Mouse (Mus musculus) lung, postnatal 4 days (tissue): Measurements from ENCODE around the gene Gzmm.

ENCODE experiments used
- DNase-seq, 2 experiments: peaks; one replicate each; pipeline ENCODE4 v3.0.0; 2021

Gzmm gene

DNA sequence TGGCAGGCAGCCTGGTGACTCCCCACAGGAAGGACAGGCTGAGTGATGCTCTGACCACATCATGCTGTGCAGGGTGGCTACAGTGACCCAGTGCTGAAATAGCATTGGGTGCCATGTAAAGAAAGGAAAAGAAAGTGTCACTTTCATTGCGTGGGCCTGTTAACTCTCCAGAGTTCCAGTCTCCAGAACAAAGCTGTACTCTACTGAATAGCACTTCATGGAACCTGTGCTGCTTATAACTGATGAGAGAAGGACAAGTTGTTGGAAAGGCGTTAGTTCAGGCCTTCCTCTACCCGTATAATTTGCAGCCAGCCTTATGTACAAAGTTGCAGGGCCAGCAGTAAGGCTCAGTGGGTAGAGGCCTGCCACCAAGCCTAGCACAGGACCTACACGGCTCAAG lies at the start of gene Gzmm:
Gzmm (plus strand) TSS at position 301 of the 400 bp plus-strand sequence.
- no peak for DNase-seq

DNA sequence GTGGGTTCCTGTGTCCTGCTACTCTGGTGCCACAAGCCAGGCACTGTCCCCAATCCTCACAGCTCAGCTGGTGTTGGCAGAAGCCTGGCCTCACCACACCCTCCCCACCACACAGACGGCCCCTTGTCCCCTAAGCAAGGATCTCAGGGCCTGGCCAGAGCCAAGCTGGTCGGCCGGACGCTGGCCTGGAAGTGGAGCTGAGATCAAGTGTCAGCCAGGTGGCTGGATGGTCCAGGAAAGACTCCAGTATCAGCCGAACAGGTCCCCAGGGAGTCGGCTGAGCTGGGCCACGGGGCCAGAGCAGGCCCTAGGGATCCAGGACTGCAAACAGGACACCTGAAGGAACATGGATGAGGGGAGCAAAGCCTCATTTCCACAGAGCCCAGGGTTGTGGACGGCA lies 43.1 kb upstream of the Gzmm start, which contains the start of gene Odf3l2:
Odf3l2 (minus strand) TSS at position 28 of the 400 bp plus-strand sequence.
- DNase-seq, result no peak

DNA sequence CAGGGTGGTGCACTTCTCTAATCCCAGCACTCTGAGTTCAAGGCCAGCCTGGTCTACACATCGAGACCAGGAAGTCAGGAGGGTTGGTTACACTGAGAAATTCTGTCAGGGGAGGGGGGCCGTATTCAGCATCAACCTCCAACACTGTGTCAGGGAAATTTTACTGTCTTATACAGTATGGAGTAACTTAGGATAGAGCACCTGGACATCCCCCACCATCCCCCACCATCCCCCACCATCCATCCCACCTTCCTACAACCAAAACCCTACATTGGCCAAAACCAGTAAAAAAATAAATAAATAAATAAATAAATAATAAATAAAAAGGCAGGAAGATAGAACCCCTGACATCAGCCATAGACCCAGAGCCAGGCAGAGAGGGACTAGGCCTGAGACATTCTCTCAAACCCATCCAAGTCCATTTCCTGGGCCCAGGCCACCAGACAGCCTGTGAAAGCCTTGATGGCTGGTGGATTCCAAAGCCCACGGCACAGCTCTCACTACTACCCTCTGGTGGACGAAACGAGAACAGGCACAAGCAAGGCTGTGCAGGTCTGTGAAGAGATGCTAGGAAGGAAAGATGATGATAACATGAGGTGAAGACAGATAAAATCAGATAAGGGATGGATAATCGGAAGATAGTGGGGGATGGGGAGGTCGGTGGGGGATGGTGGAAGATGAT lies 39.6 kb upstream of the Gzmm start:
- DNase-seq, result peak; percentile 49 to 75

DNA sequence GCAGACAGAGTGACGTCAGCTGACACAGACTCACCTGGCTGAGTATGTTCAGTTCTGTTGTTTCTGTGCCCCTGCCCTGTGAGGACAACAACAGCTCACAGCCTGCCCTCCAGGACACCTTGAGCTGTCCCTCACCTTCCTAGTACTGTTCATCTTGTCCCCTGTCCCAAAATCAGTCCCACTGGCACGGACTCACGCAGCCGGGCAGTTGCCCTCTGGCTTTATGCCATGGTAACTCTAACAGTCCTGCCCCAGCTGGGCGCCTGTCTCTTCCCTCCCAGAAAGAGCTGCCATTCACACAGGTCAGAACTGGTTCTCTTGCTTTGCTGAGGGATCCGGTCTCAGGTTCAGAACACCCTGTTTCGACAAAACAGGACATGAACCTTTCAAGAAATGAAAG lies 36.0 kb upstream of the Gzmm start:
- DNase-seq, result no peak

DNA sequence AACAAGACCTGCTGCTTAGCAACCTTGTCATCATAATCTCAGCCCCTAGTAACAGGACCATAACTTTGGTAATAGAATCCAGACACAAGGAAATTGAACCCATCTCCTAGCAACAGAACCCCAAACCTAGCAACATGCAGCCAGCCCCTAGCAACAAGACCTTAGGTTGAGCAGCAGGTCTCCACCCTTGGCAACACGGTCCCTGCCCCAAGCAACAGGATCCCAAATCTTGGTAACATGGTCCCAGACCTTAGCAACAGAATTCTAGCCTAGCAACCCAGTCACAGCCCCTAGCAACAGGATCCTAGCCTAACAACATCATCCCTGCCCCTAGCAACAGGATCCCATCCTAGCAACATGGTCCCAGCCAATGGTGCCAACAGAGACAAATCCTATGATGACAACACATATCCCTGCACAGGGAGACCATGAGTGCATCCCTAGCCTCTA lies 33.8 kb upstream of the Gzmm start:
- no peak for DNase-seq

DNA sequence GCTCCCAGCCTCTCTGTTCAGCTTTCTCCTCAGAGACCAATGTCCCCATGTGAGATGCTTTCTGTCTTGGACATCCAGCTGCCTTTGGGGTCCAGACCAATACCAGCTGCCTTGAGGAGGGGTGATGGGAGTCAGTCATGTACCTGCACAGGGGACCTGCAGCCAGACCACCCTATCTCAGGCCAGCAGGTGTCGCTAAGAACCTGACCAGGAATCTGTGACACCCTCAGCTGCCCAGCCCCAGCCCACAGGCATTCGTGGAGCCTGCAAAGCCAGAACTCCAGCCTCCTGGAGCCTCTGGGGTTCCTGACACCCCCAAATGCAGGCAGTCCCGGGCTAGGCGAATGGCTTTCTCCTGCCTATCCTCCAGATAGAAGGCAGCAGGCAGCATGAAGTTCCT lies 30.0 kb upstream of the Gzmm start:
- DNase-seq, result no peak

DNA sequence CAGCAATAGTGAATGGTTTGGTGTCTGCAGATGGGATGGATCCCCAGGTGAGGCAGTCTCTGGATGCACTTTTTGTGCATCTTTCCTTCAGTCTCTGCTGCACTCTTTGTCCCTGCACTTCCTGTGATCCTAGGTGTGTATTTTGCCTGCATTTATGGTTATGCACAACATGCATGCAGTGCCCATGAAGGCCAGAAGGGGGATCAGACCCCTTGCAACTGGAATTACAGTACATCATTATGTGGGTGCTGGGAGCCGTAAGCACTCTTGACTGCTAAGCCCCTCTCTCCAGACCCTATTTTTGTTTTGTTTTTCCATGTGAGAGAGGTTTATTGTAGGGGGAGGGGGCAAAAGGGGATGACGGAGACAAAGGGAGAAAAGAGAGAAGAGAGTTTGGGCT lies 28.5 kb upstream of the Gzmm start:
- DNase-seq, result no peak

DNA sequence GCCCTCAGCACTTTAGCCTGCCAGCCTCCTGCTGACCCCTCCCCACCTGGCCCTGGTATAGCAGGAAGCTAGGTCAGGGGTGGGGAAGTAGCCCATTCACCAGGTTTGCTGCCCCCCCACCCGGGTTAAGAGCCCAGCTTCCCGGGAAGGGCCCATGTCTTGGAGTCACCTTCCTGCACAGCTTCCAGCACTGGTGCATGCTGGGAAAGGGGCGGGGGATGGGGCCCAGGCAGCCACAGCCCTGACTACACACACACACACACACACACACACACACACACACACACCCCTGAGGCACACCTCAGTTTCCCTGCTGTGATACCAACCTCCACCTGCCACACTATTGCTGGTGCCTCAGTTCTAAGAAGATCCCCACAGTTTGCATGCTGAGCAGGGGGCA lies 27.0 kb upstream of the Gzmm start:
- no peak for DNase-seq

DNA sequence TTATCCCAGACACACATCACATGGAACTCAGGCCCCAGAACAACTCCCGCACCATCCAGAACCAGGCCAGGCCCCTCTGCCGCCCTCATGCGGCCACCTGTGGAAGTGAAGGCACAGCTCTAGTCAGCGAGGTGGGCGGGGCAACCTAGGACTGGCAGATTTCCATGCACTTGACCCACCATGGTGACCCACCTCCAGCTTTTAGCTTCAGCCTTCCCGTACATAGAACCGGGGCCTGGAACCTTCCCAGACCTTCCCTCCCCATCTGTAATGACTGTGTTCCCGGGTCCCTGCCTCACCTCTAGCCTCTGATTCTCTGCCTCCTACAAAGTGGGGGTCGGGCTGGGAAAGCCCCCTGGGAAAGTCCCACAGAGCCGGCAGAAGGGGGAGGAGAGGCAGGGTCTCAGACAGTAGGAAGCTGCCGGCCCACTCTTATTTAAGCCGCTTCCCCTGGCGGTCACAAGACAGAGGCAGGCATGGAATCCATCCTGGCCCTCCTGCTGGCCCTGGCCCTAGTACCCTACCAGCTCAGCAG lies 24.6 kb upstream of the Gzmm start, which contains the start of gene Madcam1:
Madcam1 (plus strand) TSS at position 429 of the 535 bp plus-strand sequence.
- DNase-seq, result peak; percentile 65 to 81

DNA sequence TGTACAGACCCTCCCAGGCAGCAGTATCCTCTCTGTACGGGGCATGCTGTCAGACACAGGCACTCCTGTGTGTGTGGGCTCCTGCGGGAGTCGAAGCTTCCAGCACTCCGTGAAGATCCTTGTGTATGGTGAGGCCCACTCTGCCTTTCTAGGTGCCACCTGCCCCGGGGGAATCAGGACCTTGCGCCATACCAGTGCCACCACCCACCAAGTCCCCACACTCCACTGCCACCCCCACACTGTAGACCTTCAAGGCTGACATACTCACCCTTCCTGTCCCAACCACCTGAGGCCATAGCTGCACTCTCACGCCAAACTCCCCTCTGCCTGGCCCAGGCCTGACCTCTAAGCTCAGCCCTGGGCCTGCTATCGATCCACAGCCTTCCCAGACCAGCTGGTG lies 23.8 kb upstream of the Gzmm start:
- DNase-seq, result no peak

DNA sequence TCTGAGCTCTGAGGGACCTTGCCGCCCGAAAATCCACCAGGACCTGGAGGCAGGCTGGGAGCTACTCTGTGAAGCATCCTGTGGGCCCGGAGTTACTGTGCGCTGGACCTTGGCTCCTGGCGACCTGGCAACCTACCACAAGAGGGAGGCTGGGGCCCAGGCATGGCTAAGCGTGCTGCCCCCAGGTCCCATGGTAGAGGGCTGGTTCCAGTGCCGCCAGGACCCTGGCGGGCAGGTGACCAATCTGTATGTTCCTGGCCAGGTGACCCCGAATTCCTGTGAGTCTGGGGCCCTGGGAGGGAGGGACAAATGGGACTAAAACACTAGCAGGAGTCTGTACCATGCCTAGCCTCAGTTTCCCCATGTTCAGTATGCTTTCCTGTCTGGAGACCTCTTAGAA lies 22.3 kb upstream of the Gzmm start:
- DNase-seq, result no peak

DNA sequence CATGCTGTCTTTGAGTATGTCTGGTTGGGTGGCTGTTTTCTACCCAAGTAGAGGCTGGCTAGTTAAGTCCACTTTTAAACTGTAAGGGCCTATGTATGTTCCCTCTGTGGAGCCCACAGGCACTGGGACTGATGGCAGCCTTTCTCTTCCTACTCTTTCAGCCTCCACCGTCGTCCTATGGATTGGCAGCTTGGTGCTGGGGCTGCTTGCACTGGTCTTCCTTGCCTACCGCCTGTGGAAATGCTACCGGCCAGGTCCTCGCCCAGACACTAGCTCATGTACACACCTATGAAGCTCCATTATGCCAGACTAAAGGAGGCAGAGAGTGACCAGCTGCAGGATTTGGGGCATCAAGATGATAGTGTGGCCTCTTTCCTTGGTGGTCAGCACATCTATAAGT lies 20.7 kb upstream of the Gzmm start:
- no peak for DNase-seq

DNA sequence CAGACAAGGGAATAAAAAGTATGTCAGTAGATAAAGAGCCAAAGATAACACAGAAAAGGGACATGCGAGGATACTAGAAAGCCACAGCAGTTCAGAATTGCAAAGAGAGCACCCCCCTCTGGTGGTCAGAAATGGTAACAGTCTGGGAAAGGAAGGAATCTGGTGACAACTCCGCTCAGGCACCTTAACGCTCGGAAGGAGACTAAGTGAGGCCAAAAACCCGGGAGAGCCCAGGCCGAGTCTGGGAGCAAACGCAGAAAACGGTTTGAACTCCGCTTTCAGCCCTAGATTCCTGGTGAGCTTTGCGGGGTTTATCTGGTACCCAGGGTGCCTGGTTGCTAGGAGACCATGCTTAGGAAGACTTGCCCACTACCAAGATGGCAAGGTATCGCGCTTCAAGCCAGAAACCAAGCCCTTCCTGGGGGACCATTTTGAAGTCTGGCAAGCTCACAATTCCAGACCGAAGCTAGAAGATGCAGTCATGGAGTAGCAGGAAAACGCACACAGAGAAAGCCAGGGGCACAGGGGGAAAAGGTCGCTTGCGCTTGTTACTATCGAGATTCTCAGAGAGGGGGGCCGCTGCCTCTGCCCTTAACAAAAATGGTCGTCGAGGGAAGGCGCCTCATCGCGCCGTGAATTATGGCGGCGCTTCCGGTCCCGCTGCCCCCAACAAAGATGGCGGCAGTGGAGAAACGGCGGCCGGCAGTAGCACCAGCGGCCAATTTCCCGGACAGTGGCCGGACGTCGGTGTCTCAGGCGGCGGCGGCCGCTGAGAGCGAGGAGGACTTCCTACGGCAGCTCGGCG lies 19.8 kb upstream of the Gzmm start, which contains the start of gene Tpgs1:
Tpgs1 (plus strand) TSS at position 599 of the 805 bp plus-strand sequence.
- DNase-seq, result peak; percentile 90 to 91

DNA sequence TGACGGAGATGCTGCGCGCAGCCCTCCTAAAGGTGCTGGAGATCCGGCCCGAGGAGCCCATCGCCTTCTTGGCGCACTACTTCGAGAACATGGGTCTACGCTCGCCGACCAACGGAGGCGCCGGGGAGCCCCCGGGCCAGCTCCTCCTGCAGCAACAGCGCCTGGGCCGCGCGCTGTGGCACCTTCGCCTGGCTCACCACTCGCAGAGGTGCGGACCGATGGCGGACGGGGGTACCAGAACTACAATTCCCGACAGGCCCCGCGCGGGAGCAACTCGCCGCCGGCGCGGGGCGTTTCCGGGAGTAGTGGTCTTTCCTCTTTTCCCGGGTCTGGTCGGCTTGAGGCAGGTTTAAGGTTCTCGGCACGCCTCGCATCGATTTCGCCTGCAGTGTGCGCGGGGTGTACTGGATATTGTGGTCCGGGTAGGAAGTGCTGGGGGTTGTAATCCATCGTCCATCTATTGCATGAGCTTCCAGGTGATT lies 19.2 kb upstream of the Gzmm start:
- DNase-seq, result peak; percentile 80 to 81

DNA sequence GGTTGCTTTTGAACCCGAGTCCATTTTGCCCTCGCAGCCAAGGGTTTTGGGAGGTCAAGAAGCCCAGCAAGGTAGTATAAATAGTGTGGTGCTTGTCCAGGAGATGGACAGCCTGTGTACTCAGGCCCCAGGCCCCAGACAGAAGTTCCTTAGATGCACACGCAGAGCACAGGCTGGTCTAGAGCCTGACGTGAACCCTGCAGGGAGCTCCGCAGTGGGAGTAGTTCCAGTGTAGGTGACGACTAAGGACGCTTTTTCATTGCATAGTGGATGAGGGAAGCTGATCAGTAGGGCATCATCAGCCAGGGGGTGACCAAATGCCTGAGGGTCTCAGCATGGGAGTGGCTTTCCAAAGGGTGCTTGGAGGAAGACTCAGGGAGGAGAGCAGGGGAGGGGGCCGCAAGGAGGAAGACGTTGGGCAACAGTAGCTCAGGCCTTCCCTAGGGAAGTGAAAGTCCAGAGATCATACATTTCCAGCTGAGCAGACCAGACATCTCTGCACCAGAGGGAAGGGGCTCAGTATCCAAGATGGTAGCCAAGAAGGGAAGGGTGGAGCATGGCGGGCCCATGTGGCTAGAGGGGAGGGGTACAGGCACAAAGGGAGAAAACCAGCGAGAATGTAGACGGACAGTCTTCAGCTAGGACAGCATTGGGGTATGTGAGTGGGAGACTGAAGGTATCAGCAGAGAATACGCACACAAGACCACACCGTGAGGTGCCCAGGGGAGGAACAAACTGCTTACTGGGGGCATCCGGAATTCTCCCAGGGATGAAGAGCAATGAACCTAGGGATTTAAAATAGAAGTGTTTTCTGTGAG lies 18.5 kb upstream of the Gzmm start:
- DNase-seq, result no peak

DNA sequence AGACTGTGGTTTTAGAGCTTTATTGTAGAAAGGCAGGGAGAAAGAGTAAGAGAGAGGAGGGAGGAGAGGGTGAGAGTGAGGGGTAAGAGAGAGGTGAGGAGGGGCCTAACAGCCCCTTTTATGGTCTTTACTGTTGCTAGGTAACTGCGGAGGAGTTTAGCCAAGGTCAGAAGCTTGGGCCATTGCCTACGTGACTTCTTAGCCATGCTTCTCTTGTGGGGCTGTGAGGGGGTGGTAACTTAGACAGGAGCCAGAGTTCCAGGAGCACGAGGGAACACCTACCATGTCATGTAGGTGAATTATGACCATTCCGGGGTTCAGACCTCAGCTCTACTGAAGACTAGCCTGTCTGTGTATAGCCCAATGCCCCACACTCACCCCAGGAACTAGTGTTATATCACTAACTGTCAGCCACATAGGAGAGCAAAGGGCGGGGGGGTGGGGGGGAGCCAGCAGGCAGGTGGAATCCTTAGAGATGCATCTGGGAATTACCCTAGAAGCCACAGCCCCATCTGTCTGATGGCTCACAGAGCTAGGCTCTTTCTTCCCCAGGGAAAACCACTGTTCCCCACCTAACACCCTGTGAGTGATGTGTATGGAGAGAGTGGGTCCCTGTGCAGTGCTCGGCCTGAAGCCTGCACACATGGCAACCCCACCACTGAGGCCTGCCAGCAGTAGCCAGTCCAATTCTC lies 17.3 kb upstream of the Gzmm start:
- no peak for DNase-seq

DNA sequence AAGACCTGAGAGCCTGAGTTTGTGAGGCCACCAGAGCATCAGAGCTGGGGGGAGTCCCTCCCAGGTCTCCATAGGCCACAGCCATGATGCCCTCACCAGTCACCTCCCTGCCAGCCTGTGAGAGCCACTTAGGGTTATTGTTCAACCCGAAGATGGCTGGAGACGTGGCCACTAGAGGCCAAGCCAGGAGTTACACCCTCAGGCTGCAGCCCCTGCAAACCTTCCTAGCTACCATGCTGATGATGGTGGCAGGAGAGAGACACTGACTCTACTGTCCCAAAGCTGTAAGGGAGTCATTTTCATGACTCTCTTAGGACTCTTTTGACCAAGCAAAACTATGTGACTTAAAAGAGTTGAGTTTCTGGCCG lies 16.7 kb upstream of the Gzmm start:
- no peak for DNase-seq

DNA sequence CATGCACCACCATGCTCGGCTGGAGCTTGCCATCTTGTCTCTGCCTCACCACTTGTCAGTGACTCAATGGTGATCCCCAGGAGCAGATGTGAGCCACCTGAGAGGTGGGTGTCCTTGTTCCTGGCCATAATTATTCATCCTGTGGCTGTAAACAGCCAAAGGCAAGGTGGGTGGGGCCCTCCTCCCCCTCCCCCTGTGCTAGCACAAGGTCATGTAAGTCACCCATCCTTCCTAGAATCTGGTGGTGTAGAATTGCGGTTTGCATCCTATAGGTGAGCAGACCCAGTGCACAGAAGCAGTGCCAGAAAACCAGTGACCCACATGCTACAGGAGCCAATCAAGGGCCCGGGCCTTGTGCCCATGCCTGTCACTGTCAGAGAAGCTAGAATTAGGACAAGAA lies 15.8 kb upstream of the Gzmm start:
- DNase-seq, result no peak

DNA sequence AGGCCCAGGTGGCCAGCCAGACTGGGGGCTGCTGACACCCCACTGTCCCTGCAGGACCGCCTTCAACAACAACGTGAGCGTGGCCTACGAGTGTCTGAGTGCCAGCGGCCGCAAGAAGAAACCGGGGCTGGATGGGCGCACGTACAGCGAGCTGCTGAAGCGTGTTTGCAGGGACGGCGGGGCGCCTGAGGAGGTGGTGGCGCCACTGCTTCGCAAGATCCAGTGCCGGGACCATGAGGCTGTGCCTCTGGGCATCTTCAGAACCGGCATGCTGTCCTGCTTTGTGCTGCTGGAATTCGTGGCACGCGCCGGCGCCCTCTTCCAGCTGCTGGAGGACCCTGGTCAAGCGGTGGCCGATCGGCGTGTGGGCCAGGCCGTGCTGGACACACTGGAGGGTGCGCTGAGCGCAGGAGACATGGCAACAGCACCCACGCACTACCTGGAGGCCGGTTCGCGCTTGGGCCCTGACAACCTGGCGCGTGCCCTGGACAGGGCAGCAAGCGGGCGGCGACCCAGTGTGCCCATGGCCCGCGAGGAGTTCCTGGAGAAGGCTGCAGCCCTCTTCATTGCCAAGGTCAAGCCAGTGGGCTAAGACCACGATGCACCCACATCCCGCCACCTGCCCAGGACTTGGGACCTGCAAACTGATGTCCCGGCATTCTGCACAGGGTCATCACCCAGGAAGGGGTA lies 13.3 kb upstream of the Gzmm start:
- no peak for DNase-seq

DNA sequence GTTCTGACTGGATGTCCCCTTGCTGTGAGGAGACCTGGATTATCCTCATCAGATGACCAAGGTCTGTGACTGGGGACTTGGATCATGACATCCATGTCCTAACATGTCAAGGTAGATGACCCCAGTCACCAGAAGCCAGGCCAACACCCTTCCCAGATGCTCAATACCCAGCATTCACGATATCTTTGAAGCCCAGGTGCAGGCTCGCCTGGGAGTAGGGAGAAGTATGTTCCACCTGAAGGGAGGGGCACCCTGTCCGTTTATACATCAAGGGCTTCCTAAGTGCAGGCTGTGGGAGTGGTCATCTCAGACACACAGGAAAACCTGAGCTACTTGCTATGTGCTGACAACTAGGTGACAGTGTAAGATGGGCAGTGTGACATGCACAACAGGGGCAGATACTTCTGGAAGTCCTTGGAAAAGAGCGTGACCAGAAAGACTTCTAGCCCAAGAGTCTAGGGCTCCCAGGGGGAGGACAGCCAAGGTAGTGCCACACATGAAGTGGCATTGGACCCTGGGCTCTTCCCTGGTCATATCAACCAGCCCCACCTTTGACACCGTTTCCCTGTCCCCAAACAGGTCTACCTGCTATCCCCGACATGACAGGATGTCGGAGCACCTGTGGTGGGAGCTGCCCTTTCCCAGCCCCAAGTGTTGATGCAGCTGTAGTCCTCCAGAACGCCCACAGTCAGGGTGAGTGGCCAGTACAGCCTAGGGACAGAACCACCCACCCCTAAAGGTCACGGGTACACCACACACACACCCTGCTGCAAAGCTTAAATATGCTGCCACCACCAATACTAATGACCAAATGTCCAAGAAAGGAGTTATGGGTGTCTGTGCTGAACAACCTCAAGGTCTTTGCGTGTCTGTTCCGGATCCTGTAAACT lies 8.0 kb upstream of the Gzmm start:
- DNase-seq, result peak in 1 of 2 experiments; percentile 38
